Mouse (Mus musculus) limb, embryonic 13.5 days (tissue): ENCODE measurements around the gene Fcgr2b. TPM values are rescaled to one million over a fixed set of nuclear protein-coding genes. Genes with fewer than 3 reads are reported as not detected.

Experiments
- ATAC-seq: fragments of 200-750 bp; cut with Nextera tagmentation; 2 replicates; pipeline ENCODE4 v1.8.0; 2017; ENCODE audit warnings: low read depth, moderate number of reproducible peaks, moderate TSS enrichment; ENCODE audit not compliant: low FRiP score
- H3K27ac ChIP-seq: fragments of 300-500 bp; sonication (generic); 2 replicates; pipeline ENCODE4 v1.5.1; 2015; ENCODE audit warnings: inconsistent platforms, mild to moderate bottlenecking, moderate library complexity
- H3K27me3 ChIP-seq: fragments of 300-500 bp; sonication (generic); 2 replicates; pipeline ENCODE4 v1.6.1; 2015; ENCODE audit warnings: mild to moderate bottlenecking, inconsistent platforms
- H3K36me3 ChIP-seq: fragments of 300-500 bp; sonication (generic); 2 replicates; pipeline ENCODE4 v1.6.1; 2015; ENCODE audit warnings: inconsistent platforms, mild to moderate bottlenecking, moderate library complexity
- H3K4me1 ChIP-seq: fragments of 300-500 bp; sonication (generic); 2 replicates; pipeline ENCODE4 v1.6.1; 2015; ENCODE audit warnings: inconsistent platforms
- H3K4me2 ChIP-seq: fragments of 300-500 bp; sonication (generic); replicated peaks from 2 replicates; pipeline ENCODE4 v1.6.1; 2015; ENCODE audit warnings: inconsistent platforms, mild to moderate bottlenecking, moderate library complexity
- H3K4me3 ChIP-seq: fragments of 300-500 bp; sonication (generic); 2 replicates; pipeline ENCODE4 v1.5.1; 2015; ENCODE audit warnings: moderate library complexity, mild to moderate bottlenecking, inconsistent platforms
- H3K9ac ChIP-seq: fragments of 300-500 bp; sonication (generic); 2 replicates; pipeline ENCODE4 v1.6.1; 2015; ENCODE audit warnings: mild to moderate bottlenecking, inconsistent platforms
- H3K9me3 ChIP-seq: fragments of 300-500 bp; sonication (generic); 2 replicates; pipeline ENCODE4 v1.6.1; 2016; ENCODE audit warnings: inconsistent platforms
- WGBS: fragments of 180-500 bp; shearing (Covaris S2); methylation state at CpG from one replicate; pipeline ENCODE4 v1.1.7; 2015; 5-methylcytosine and 5-hydroxymethylcytosine counted together
- polyA plus RNA-seq: library from polyadenylated mRNA; unstranded; fragments of >200 nt; fragmentation: Nextera tagmentation; extraction: Ambion mirVana; gene quantifications from 2 replicates; pipeline ENCODE4 v1.2.1, GENCODE M21; 2015

The Fcgr2b gene
- polyA plus RNA-seq, 1 experiment from 2014 or later, result 0.84 TPM

- Histone ChIP-seq H3K4me3 (no peak overlapping the region), H3K27me3 (no peaks in the 10 kb centered on the region), H3K9me3 (no peaks in the 10 kb centered on the region), H3K4me1 (no peaks in the 10 kb centered on the region), H3K27ac (no peak overlapping the region), H3K36me3 (no peaks in the 10 kb centered on the region), H3K9ac (no peak overlapping the region), H3K4me2 (no peak overlapping the region)
- ATAC-seq, result no peak
- 98% methylated on average over 2 of the region's 2 CpGs for WGBS
Observed at GRCm38 (mm10) chr1:170974736-170975135, 1.6 kb downstream of the Fcgr2b start.

GRCm38 (mm10) chr1:170974171-170974570 is 2.2 kb downstream of the Fcgr2b start:
- no peak overlapping the region for H3K27ac ChIP-seq
- H3K4me3 ChIP-seq, result no peak overlapping the region
- H3K9me3 ChIP-seq, result no peaks in the 10 kb centered on the region
- no peak overlapping the region for H3K4me2 ChIP-seq
- no peaks in the 10 kb centered on the region for H3K27me3 ChIP-seq
- 85% methylated on average over 8 of the region's 8 CpGs for WGBS
- no peak overlapping the region for H3K9ac ChIP-seq
- H3K36me3 ChIP-seq, result no peaks in the 10 kb centered on the region
- no peak for ATAC-seq
- no peaks in the 10 kb centered on the region for H3K4me1 ChIP-seq

GRCm38 (mm10) chr1:170972936-170973335 is 3.4 kb downstream of the Fcgr2b start:
- Histone ChIP-seq H3K4me2 (no peak overlapping the region), H3K9ac (no peak overlapping the region), H3K36me3 (no peaks in the 10 kb centered on the region), H3K27me3 (no peaks in the 10 kb centered on the region), H3K4me3 (no peak overlapping the region), H3K4me1 (no peaks in the 10 kb centered on the region), H3K27ac (no peak overlapping the region), H3K9me3 (no peaks in the 10 kb centered on the region)
- no peak for ATAC-seq
- 74% methylated on average over 4 of the region's 4 CpGs for WGBS

- Histone ChIP-seq H3K4me1 (no peaks in the 10 kb centered on the region), H3K27ac (no peak overlapping the region), H3K36me3 (no peaks in the 10 kb centered on the region), H3K4me3 (no peak overlapping the region), H3K27me3 (no peaks in the 10 kb centered on the region), H3K9ac (no peak overlapping the region), H3K9me3 (no peaks in the 10 kb centered on the region), H3K4me2 (no peak overlapping the region)
- ATAC-seq, result no peak
- WGBS, result 82% methylated on average over 6 of the region's 6 CpGs
Observed at GRCm38 (mm10) chr1:170972494-170972893, 3.9 kb downstream of the Fcgr2b start.

GRCm38 (mm10) chr1:170968576-170968975 is 7.8 kb downstream of the Fcgr2b start:
- Histone ChIP-seq H3K9me3 (no peaks in the 10 kb centered on the region), H3K4me3 (no peak overlapping the region), H3K9ac (no peak overlapping the region), H3K36me3 (no peaks in the 10 kb centered on the region), H3K4me1 (no peaks in the 10 kb centered on the region), H3K4me2 (no peak overlapping the region), H3K27ac (no peak overlapping the region), H3K27me3 (no peaks in the 10 kb centered on the region)
- ATAC-seq, result no peak
- 61% methylated on average over 1 of the region's 1 CpGs for WGBS

- no peak overlapping the region for H3K4me3 ChIP-seq
- WGBS, result 88% methylated on average over 3 of the region's 3 CpGs
- no peaks in the 10 kb centered on the region for H3K9me3 ChIP-seq
- peaks cover 4% of the 10 kb centered on the region; the same call in 1 of the 2 replicates for H3K4me1 ChIP-seq
- no peak for ATAC-seq
- no peak overlapping the region for H3K9ac ChIP-seq
- H3K27me3 ChIP-seq, result no peaks in the 10 kb centered on the region
- H3K27ac ChIP-seq, result no peak overlapping the region
- H3K4me2 ChIP-seq, result no peak overlapping the region
- no peaks in the 10 kb centered on the region for H3K36me3 ChIP-seq
Observed at GRCm38 (mm10) chr1:170967581-170967980, 8.8 kb downstream of the Fcgr2b start.

GRCm38 (mm10) chr1:170963087-170963486 is 13.3 kb downstream of the Fcgr2b start:
- no peak overlapping the region for H3K4me2 ChIP-seq
- no peak overlapping the region for H3K27ac ChIP-seq
- no peak overlapping the region for H3K9ac ChIP-seq
- H3K27me3 ChIP-seq, result no peaks in the 10 kb centered on the region
- no peak overlapping the region for H3K4me3 ChIP-seq
- no peaks in the 10 kb centered on the region for H3K9me3 ChIP-seq
- no peak for ATAC-seq
- H3K4me1 ChIP-seq, result peaks cover 4% of the 10 kb centered on the region; the same call in 1 of the 2 replicates
- H3K36me3 ChIP-seq, result no peaks in the 10 kb centered on the region
- 72% methylated on average over 7 of the region's 7 CpGs for WGBS

- Histone ChIP-seq H3K9me3 (no peaks in the 10 kb centered on the region), H3K36me3 (no peaks in the 10 kb centered on the region), H3K4me3 (no peak overlapping the region), H3K4me1 (peaks cover 4% of the 10 kb centered on the region; the same call in 1 of the 2 replicates), H3K27ac (no peak overlapping the region), H3K27me3 (no peaks in the 10 kb centered on the region), H3K9ac (no peak overlapping the region), H3K4me2 (no peak overlapping the region)
- no peak for ATAC-seq
- 78% methylated on average over 2 of the region's 2 CpGs for WGBS
Observed at GRCm38 (mm10) chr1:170962301-170962700, 14.0 kb downstream of the Fcgr2b start.

- Histone ChIP-seq H3K9me3 (no peaks in the 10 kb centered on the region), H3K36me3 (no peaks in the 10 kb centered on the region), H3K4me1 (peaks cover 4% of the 10 kb centered on the region; the same call in 1 of the 2 replicates), H3K27me3 (no peaks in the 10 kb centered on the region), H3K27ac (no peak overlapping the region), H3K4me3 (no peak overlapping the region), H3K9ac (no peak overlapping the region), H3K4me2 (no peak overlapping the region)
- ATAC-seq, result no peak
- WGBS, result 81% methylated on average over 6 of the region's 6 CpGs
Observed at GRCm38 (mm10) chr1:170961101-170961500, 15.2 kb downstream of the Fcgr2b start.

GRCm38 (mm10) chr1:170959791-170960190 is 16.6 kb downstream of the Fcgr2b start:
- Histone ChIP-seq H3K9ac (no peak overlapping the region), H3K27me3 (no peaks in the 10 kb centered on the region), H3K36me3 (no peaks in the 10 kb centered on the region), H3K27ac (no peak overlapping the region), H3K4me1 (peaks cover 4% of the 10 kb centered on the region; the same call in 1 of the 2 replicates), H3K4me2 (no peak overlapping the region), H3K4me3 (no peak overlapping the region), H3K9me3 (no peaks in the 10 kb centered on the region)
- WGBS, result 69% methylated on average over 2 of the region's 2 CpGs
- no peak for ATAC-seq

GRCm38 (mm10) chr1:170958225-170958624 is 18.1 kb downstream of the Fcgr2b start:
- 56% methylated on average over 3 of the region's 3 CpGs for WGBS
- H3K9ac ChIP-seq, result no peak overlapping the region
- no peak for ATAC-seq
- no peaks in the 10 kb centered on the region for H3K27me3 ChIP-seq
- H3K4me3 ChIP-seq, result no peak overlapping the region
- H3K4me2 ChIP-seq, result no peak overlapping the region
- no peaks in the 10 kb centered on the region for H3K9me3 ChIP-seq
- H3K36me3 ChIP-seq, result no peaks in the 10 kb centered on the region
- no peak overlapping the region for H3K27ac ChIP-seq
- H3K4me1 ChIP-seq, result peaks cover 2% of the 10 kb centered on the region; the same call in 1 of the 2 replicates

GRCm38 (mm10) chr1:170953192-170953591 is 23.2 kb downstream of the Fcgr2b start:
- Histone ChIP-seq H3K36me3 (no peaks in the 10 kb centered on the region), H3K27me3 (no peaks in the 10 kb centered on the region), H3K9me3 (no peaks in the 10 kb centered on the region), H3K4me3 (no peak overlapping the region), H3K4me1 (no peaks in the 10 kb centered on the region), H3K27ac (no peak overlapping the region), H3K4me2 (no peak overlapping the region), H3K9ac (no peak overlapping the region)
- 93% methylated on average over 2 of the region's 2 CpGs for WGBS
- ATAC-seq, result no peak

- Histone ChIP-seq H3K27ac (no peak overlapping the region), H3K4me2 (no peak overlapping the region), H3K27me3 (no peaks in the 10 kb centered on the region), H3K9ac (no peak overlapping the region), H3K4me3 (no peak overlapping the region), H3K9me3 (0 out of 2 replicates have a peak, but pooled peaks cover 5% of the 10 kb centered on the region), H3K4me1 (no peaks in the 10 kb centered on the region), H3K36me3 (no peaks in the 10 kb centered on the region)
- no peak for ATAC-seq
- 36% methylated on average over 3 of the region's 3 CpGs for WGBS
Observed at GRCm38 (mm10) chr1:170950772-170951171, 25.6 kb downstream of the Fcgr2b start.
